Mouse (Mus musculus) urinary bladder, postnatal 36 days (tissue): ENCODE results near the gene Cox14.

Source experiments
- DNase-seq, 2 experiments: peaks; one replicate each; pipeline ENCODE4 v3.0.0; 2022; ENCODE audit warnings: low spot score in 2 of 2, mixed read lengths in 1 of 2

Cox14 gene

GRCm38 (mm10) chr15:99708176-99708575, 17.2 kb upstream of the Cox14 start:
- DNase-seq: no peak

GRCm38 (mm10) chr15:99710221-99711190, 14.9 kb upstream of the Cox14 start:
- no peak for DNase-seq

DNA sequence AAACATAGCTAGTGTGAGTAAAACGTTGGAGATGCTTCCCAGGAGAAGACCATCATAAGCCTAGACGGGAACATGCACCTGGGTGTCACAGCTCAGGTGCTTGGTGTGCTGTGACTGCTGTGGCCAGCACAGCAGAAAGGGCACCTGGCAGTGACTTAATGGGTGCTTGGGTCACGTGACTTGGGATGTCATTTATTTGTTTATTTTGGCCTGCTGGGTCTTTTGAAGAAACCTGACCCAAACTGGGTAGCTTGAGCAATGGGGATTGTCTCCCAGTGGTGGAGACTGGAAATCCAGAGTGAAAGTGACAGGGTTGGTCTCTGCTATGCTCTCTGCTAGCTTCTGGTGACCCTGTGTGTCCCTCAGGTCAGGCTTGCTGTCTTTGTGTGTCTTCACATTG, 13.9 kb upstream of the Cox14 start:
- DNase-seq: no peak

DNA sequence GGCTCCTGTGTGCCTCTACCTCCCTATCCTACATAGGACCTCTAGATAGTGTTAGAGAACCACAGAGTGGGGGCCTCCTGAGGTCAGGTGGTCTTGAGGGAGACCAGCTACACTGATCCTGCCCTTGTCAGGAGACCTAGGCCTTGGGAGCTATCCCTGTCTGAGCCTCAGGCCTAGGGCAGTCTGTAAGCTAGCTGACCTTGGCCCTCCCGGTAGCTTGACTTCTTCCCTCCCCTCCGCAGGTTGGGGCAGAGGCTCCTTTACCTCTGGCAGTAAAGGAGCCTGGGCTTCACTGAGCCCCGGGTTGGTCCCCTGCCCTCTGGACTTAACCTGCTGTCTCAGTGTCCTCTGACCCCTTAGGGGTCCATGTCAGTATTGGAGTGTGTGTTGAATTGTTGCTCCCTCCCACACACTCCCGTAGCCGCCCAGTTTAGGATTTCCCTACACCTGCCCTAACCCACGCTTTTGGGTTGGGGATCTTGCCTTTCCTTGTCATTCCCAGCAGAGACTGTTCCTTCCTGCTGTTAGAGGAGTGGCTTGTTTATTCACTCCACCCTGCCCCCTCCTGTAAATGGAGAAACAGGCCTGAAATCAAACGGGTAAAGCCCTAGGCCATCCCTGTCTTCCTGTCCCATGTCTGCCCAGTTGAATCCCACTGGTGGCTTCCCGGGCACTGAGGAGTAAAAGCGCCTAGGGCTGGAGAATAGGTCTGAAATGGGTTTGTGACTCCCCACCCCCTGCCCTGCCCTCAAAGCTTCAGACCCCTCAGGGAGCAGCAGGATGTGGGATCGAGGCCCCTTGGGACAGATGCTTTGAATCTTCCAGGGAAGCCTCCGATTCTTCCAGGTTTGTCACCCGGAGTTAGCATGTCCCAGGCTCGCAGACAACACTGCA, 12.5 kb upstream of the Cox14 start:
- no peak for DNase-seq

DNA sequence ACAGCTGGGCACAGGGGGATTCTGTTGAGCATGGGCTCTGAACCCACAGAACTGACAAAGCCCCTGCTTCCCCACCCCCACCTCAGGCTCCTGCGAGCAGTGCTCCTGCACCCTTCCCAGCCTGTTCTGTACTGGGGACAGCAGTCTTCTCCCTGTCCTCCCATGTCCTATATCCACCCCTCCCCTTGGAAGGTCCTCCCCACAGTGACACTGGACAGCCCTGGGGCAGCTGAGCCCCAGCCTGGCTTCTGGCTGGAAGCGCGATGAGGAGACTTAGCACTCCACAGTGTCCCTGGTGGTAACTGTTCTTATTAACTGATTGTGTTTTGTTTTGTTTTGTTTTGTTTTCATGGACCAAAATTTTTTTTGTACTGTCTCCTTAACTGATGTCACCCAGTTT, 11.8 kb upstream of the Cox14 start:
- no peak for DNase-seq

DNA sequence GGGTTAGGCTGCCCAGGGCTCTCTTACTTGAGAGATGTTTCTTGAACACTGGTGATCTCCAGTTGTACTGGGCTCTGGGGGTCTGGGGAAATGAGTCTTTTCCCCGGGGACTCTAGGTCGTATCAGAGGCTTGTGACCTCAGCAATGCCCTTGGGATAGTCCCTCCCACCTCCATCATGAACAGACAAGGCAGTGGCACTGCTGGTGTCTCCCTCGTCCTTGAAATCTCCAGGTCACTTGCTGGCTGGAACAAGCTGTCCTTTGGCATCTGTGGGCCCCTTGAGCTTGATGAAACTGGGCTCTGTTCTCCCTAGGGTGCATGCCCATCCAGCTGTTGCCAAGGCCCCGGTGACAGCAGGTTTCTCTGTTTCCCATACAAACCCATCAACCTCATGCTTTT, 11.2 kb upstream of the Cox14 start:
- no peak for DNase-seq

GRCm38 (mm10) chr15:99714858-99715257, 10.6 kb upstream of the Cox14 start:
- DNase-seq: peak; percentile 56 to 62

DNA sequence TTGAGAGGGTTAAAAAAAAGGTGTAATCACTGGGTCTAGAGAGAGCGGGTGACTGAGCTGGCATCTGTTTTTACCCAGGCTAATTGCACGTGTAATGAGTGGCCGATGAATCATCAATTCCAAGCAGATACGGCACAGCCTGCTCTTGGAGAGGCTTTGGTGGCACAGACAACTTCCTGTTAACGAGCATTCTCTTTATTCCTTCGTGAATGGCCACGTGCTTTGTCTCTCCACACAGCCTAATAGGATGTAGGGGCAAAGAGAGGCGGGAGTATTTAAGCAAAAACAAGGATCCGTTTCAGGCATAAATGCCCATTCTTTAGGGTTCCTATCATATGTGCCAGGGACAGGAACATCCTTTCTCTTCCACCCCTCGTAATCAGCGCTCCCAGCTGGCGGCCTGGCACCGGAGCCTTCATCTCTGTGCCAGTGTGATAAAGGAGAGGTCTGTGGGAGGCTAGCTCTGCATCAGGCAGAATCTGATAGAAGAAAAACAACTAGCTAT, 10.0 kb upstream of the Cox14 start:
- no peak for DNase-seq

DNA sequence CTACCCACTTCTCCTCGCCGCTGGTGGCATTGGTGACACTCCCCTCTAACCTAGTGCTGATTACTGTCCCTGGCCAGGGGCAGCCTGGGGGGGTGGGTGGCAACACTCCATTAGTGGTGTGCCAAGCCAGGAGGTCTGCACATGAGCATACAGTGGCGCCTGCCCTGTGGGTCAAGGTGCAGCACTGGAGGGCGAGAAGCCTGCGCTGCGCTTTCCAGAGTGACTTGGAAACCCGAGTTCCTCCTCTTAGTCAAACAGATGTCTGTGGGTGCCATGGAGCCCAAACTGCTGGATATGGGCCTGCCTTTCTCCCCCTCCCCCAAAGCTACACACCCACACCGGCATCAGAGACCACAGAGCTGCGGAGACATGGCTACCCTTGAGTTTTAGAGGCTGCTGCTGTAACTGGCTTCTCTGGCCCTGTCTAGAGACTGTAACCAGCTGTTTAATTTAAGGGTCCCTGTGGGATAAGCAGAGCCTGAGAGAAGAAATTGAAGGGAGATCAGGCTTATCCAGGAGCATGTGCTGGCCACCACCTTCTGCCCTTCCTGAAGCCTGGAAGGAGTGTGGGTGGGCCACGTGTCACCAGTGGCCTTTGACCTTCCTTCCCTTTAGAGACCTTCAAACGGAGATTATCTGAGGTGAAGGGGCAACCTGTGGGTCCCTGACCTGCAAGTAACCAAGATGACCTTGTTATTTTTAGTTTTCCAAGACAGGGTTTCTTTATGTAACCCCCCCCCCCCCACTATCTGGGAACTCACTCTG, 9.3 kb upstream of the Cox14 start:
- peak in 1 of 2 experiments; percentile 38 for DNase-seq

- no peak for DNase-seq
Observed at GRCm38 (mm10) chr15:99716814-99717213, 8.6 kb upstream of the Cox14 start.

- peak in 1 of 2 experiments; percentile 62 for DNase-seq
Observed at GRCm38 (mm10) chr15:99717386-99718334, 7.8 kb upstream of the Cox14 start, which contains the start of gene Gpd1. TSS of gene Gpd1 (plus strand) at chr15:99717515.

DNA sequence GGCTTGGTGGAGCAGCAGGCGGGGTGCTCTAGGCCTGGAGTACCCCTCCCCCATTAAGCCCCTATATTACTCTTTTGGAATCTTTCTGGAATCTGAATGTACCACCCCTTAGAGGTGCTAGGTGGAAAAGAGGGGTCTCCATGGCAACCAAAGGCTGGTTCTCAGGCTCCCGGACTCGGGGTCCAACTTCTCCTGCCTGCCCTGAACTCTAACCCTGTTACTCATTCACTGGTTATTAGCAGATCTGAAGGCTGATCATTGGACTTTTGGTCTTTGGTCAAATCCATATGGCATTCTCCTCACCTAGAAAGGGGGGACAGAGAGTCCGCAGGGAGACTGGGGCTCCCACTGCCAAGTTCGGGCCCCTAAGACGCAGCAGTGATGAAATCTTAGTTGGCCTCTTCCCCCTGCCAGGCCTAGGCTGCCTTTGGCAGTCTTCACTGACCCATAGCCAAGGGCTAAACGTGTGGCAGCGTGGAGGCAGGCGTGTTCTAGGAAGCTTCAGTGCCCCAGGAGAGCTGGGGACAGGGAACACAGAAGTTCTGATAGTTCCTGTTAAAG, 6.9 kb upstream of the Cox14 start:
- DNase-seq: no peak

GRCm38 (mm10) chr15:99719865-99720264, 5.6 kb upstream of the Cox14 start:
- no peak for DNase-seq

DNA sequence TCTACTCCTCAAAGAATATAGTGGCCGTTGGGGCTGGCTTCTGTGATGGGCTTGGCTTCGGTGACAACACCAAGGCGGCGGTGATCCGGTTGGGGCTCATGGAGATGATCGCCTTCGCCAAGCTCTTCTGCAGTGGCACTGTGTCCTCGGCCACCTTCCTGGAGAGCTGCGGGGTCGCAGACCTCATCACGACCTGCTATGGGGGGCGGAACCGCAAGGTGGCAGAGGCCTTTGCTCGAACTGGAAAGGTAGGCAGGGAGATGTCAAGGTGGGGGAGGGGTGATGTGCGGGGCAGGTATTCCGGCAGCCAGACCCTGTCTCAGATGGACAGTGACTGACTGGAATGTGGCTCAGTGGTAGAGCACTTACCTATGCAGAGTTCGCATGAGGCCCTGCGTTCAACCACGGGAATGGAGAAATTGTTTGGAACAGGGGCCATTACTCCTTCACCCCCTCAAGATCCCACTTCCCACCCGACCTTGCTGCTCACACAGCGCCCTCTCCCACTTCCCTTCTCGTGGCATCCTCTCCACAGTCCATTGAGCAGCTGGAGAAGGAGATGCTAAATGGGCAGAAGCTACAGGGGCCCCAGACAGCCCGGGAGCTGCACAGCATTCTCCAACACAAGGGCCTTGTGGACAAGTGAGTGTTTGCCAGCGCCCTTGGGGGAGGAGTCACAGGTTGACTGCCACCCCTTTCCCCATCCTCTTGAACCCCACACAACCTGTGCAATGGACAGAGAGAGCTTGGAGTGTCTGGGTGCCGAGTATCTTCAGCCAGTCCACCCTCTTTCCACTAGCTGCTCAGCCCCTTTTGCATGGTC, 3.3 kb upstream of the Cox14 start:
- no peak for DNase-seq

DNA sequence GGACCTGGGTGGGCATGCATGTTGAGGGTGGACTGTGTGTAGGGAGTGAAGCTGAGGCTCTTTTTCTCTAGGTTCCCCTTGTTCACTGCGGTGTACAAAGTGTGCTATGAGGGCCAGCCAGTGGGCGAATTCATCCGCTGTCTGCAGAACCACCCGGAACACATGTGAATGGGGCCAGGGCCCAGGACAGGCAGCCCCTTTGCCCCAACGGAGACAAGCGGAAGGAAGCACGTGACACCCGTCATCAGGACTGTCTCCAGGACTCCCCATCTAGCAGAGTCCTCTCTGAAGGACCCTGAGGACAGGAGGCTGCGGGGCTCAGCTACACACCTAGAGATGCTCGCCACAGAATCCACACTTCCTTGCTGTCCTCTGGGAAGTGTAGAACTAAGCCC, 2.3 kb upstream of the Cox14 start:
- no peak for DNase-seq

DNA sequence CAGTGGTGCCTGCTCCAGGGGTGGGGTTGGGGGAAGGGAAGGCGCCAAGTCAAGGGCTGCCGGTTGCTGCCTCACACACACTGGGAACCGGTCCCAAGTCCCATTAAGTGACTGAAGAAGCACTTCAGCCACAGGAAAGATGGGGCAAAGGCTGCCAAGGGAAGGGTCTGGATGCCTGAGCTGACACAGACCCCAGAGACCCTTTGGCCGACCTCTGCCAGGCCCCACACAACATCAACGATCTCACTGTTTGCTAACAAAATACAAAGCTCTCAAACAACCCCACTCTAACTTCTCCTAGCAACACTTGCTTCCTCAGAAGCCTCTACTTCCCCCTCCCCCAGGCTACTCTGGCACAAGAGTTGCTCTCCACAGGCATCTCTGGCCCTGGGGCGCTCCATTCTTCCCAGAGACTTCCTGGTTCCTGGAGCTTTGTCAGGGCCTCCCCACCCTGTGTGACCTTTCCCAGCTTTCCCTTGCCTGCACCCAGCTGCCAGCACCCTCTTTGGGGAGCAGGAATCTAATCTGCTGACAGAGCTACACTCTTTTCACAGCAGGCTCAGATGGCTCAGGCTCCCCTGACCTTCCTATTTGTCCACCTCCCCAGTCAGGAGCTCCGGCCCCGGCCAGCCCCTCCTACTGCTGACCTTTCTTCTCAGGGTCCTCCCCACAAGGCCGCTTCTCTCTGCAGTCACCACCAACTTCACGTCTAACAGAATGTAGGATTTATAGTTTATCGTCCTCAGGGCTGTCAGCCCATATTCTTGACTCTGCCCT, 1.7 kb upstream of the Cox14 start:
- peak; percentile 20 to 52 for DNase-seq

- DNase-seq: peak; percentile 35 to 63
Observed at GRCm38 (mm10) chr15:99724292-99725021, 961 bp upstream of the Cox14 start.

DNA sequence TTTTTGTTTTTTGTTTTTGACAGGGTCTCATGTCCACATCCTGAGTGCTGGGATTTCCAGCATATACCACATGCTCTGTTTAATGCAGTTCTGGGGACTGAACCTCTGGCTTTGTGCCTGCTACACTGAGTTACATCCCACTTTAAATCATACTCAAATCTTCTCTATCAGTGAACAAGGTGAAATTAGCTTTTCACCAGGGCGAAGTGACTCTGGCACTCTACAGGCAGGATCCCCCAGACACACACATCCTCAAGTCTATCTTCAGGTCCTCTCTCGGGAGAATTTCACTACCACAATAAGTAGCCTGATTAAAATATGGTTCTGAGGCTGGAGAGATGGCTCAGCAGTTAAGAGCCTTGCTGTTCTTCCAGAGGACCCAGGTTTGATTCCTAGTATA, 1.1 kb downstream of the Cox14 start:
- no peak for DNase-seq
